Mouse (Mus musculus): Measurements from ENCODE around the gene Ptprcap. TPM values are rescaled to one million over a fixed set of nuclear protein-coding genes. Genes with fewer than 3 reads are reported as not detected.

Ptprcap gene
- polyA plus RNA-seq, 1 experiment, result 20.0 TPM

DNA sequence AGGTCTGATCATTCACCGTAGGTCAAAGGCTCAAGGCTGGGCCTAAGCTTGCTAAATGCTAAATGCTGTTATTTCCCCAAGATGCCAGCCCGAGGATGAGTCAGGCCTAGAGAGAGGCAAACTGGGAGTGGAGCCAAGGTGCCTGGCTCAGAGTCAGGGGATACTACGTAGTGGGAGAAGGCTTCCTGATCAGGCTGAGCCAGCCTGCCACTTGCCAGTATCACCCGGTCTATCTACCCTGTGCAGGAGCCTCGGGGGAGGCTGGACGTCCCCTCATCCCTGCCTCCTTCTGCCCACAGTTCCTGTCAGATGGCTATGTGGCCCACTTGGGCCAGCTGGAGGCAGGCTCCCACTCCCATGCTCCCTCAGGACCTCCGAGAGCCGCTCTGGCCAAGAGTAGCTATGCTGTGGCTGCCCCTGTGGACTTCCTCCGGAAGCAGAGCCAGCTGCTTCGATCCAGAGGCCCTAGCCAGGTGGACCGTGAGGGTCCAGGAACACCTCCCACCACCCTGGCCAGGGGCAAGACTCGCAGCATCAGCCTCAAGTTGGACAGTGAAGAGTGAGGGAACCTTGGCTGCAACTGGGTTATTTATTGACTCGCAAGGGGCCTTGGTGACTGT, 40.1 kb upstream of the Ptprcap start:
- no peak overlapping the region for H3K4me3 ChIP-seq (ENCODE audit: insufficient read depth, low read depth, low read length)
- peaks cover 19% of the 10 kb centered on the region for H3K4me1 ChIP-seq (ENCODE audit: control insufficient read depth, insufficient read depth, low read length)
- WGBS, result 14% methylated on average over 13 of the region's 13 CpGs
- TF ChIP-seq POLR2A (IDR thresholded peaks at IDR 0.05; ENCODE audit: low read depth, low read length), result no peak
- TF ChIP-seq CTCF (conservative IDR thresholded peaks at IDR 0.05; ENCODE audit: insufficient read depth, insufficient read length, low read depth, low read length), result no peak
- H3K27ac ChIP-seq (ENCODE audit: insufficient read depth, low read depth, low read length), result peak overlapping the region; percentile 65
- no peaks in the 10 kb centered on the region for H3K27me3 ChIP-seq (replicated peaks; ENCODE audit: control insufficient read depth, insufficient read depth, low read length)
- H3K36me3 ChIP-seq (ENCODE audit: control insufficient read depth, insufficient read depth, low read length), result no peaks in the 10 kb centered on the region
- DNase-seq, result peak; percentile 92

DNA sequence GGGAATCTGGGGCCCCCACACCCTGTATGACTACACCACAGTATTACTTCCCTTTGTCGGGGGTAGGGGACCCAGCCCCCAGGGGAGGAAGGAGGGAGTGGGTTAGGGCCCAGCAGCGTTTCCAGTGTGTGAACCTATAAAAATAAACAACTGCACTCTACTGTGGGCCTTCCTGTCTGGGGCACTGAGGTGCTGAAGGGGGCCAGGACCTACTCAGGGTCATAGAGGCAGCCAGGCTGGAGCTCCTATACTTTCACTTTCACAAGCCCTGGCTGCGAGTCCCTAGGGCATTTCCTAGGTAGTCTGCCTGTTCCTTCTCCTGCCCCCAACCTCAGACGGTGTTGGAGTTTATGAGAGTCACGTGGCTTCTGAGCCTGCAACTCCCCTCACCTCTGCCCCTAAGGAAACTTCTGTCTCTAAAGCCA, 39.6 kb upstream of the Ptprcap start:
- WGBS, result 9% methylated on average over 5 of the region's 5 CpGs
- Histone ChIP-seq H3K36me3 (ENCODE audit: control insufficient read depth, insufficient read depth, low read length) (no peaks in the 10 kb centered on the region), H3K27me3 (replicated peaks; ENCODE audit: control insufficient read depth, insufficient read depth, low read length) (no peaks in the 10 kb centered on the region), H3K27ac (ENCODE audit: insufficient read depth, low read depth, low read length) (peak overlapping the region; percentile 65), H3K4me1 (ENCODE audit: control insufficient read depth, insufficient read depth, low read length) (peaks cover 19% of the 10 kb centered on the region), H3K4me3 (ENCODE audit: insufficient read depth, low read depth, low read length) (no peak overlapping the region)
- DNase-seq, result peak; percentile 66
- TF ChIP-seq POLR2A (IDR thresholded peaks at IDR 0.05; ENCODE audit: low read depth, low read length), result no peak
- no peak for TF ChIP-seq CTCF (conservative IDR thresholded peaks at IDR 0.05; ENCODE audit: insufficient read depth, insufficient read length, low read depth, low read length)

DNA sequence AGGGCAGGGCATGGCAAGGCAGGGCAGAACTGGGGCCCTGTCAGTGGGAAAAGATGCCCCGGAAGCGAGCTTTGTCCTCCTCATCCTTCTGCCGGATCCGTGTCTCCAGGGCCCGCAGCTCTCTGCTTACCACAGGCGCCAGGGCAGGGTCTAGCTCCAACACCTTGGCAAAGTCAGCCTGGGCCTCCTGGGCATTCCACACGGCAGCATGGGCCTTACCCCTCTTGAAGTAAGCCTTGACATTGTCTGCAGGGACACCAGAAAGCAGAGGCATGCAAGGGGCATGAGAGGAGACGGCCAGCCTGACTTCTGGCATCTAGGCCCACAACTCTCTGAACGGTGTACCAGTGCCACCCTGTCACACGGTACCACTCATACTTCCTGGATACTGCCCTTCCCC, 38.9 kb upstream of the Ptprcap start:
- no peak for TF ChIP-seq POLR2A (IDR thresholded peaks at IDR 0.05; ENCODE audit: low read depth, low read length)
- no peak for TF ChIP-seq CTCF (conservative IDR thresholded peaks at IDR 0.05; ENCODE audit: insufficient read depth, insufficient read length, low read depth, low read length)
- WGBS, result 82% methylated on average over 10 of the region's 10 CpGs
- peaks cover 19% of the 10 kb centered on the region for H3K4me1 ChIP-seq (ENCODE audit: control insufficient read depth, insufficient read depth, low read length)
- no peak for DNase-seq
- no peaks in the 10 kb centered on the region for H3K36me3 ChIP-seq (ENCODE audit: control insufficient read depth, insufficient read depth, low read length)
- H3K4me3 ChIP-seq (ENCODE audit: insufficient read depth, low read depth, low read length), result no peak overlapping the region
- no peaks in the 10 kb centered on the region for H3K27me3 ChIP-seq (replicated peaks; ENCODE audit: control insufficient read depth, insufficient read depth, low read length)
- H3K27ac ChIP-seq (ENCODE audit: insufficient read depth, low read depth, low read length), result no peak overlapping the region

DNA sequence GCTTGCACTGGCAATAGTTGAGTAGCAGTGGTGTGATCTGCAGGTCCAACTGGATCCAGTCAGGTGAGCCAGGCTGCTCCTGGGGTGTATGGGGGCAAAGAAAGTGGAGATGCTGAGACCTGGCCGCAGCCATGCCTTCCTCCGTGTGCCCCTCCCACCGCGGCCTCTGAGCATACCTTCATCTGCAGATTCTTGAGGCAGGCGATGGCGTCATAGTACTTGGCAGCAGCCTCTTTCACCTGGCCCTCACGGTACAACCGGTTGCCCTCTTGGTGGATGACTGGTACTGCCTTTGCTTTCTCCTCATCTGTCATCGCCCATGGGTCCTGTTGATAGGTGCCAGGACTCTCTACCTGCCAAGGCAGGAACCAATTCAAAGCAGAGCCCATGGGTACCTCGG, 38.3 kb upstream of the Ptprcap start:
- no peaks in the 10 kb centered on the region for H3K27me3 ChIP-seq (replicated peaks; ENCODE audit: control insufficient read depth, insufficient read depth, low read length)
- no peak overlapping the region for H3K27ac ChIP-seq (ENCODE audit: insufficient read depth, low read depth, low read length)
- H3K36me3 ChIP-seq (ENCODE audit: control insufficient read depth, insufficient read depth, low read length), result no peaks in the 10 kb centered on the region
- H3K4me3 ChIP-seq (ENCODE audit: insufficient read depth, low read depth, low read length), result no peak overlapping the region
- WGBS, result 97% methylated on average over 10 of the region's 10 CpGs
- DNase-seq, result no peak
- peaks cover 19% of the 10 kb centered on the region for H3K4me1 ChIP-seq (ENCODE audit: control insufficient read depth, insufficient read depth, low read length)
- TF ChIP-seq CTCF (conservative IDR thresholded peaks at IDR 0.05; ENCODE audit: insufficient read depth, insufficient read length, low read depth, low read length) (no peak), POLR2A (IDR thresholded peaks at IDR 0.05; ENCODE audit: low read depth, low read length) (no peak)

DNA sequence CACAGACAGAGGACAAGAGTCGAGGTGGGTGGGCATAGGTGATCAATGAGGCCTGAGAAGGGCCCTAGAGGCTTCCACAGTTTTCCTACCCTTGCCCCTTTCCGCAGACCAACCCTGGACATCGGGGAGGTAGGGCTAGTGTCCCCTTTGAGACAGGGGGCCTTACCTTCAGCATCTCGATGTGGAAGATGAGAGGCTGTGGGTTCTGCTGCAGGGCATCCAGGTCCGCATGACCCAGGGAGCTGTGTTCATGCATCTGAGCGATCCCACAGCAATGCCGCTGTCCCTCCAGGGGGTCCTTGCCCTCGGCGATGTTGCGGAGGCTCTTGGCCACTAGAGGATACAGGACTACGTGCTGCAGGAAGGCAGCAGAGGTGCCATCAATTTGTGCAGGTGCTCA, 37.6 kb upstream of the Ptprcap start:
- no peak for DNase-seq
- TF ChIP-seq POLR2A (IDR thresholded peaks at IDR 0.05; ENCODE audit: low read depth, low read length) (no peak), CTCF (conservative IDR thresholded peaks at IDR 0.05; ENCODE audit: insufficient read depth, insufficient read length, low read depth, low read length) (no peak)
- H3K27ac ChIP-seq (ENCODE audit: insufficient read depth, low read depth, low read length), result no peak overlapping the region
- no peaks in the 10 kb centered on the region for H3K27me3 ChIP-seq (replicated peaks; ENCODE audit: control insufficient read depth, insufficient read depth, low read length)
- H3K4me1 ChIP-seq (ENCODE audit: control insufficient read depth, insufficient read depth, low read length), result peaks cover 24% of the 10 kb centered on the region
- H3K4me3 ChIP-seq (ENCODE audit: insufficient read depth, low read depth, low read length), result no peak overlapping the region
- 89% methylated on average over 11 of the region's 11 CpGs for WGBS
- H3K36me3 ChIP-seq (ENCODE audit: control insufficient read depth, insufficient read depth, low read length), result no peaks in the 10 kb centered on the region

DNA sequence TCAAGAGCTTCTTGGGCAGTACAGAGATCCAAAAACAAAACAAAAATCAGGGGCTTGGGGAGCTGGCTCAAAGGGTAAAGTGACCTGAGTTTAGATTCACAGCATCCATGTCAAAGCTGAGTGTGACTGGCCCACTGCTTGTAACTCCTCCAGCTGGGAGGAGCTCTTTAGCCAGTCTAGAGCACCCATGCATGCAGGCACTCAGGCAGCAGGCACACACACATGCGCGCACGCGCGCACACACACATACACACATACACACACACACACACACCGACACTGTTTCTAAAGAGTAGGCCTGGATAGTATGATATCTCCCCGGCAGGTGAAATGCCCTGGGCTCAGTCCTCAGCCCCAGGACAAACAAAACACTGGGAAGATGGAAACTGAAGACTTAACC, 36.4 kb upstream of the Ptprcap start:
- no peak for DNase-seq
- Histone ChIP-seq H3K27me3 (replicated peaks; ENCODE audit: control insufficient read depth, insufficient read depth, low read length) (no peaks in the 10 kb centered on the region), H3K27ac (ENCODE audit: insufficient read depth, low read depth, low read length) (no peak overlapping the region), H3K4me3 (ENCODE audit: insufficient read depth, low read depth, low read length) (no peak overlapping the region), H3K36me3 (ENCODE audit: control insufficient read depth, insufficient read depth, low read length) (no peaks in the 10 kb centered on the region), H3K4me1 (ENCODE audit: control insufficient read depth, insufficient read depth, low read length) (peaks cover 24% of the 10 kb centered on the region)
- WGBS, result 59% methylated on average over 7 of the region's 7 CpGs
- TF ChIP-seq CTCF (conservative IDR thresholded peaks at IDR 0.05; ENCODE audit: insufficient read depth, insufficient read length, low read depth, low read length) (no peak), POLR2A (IDR thresholded peaks at IDR 0.05; ENCODE audit: low read depth, low read length) (no peak)

DNA sequence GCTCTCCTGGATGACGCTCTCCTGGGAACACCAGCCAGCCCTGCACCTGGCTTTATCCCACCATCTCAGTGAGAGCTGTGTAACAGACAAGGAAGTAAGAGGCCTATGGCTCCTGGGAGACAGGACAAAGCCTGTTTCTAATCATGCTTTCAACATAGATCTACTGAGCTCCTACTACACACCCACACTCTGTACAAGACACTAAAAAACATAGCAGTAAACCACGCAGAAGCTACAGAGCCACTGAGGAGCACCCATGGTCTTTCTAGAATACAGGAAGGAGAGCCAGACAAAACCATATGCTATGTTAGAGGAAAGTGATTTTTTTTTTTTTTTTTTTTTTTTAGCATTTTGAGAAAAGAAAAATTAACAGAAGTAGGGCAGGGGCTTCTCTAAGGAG, 35.1 kb upstream of the Ptprcap start:
- Histone ChIP-seq H3K4me1 (ENCODE audit: control insufficient read depth, insufficient read depth, low read length) (peaks cover 15% of the 10 kb centered on the region), H3K27me3 (replicated peaks; ENCODE audit: control insufficient read depth, insufficient read depth, low read length) (no peaks in the 10 kb centered on the region), H3K27ac (ENCODE audit: insufficient read depth, low read depth, low read length) (no peak overlapping the region), H3K36me3 (ENCODE audit: control insufficient read depth, insufficient read depth, low read length) (no peaks in the 10 kb centered on the region), H3K4me3 (ENCODE audit: insufficient read depth, low read depth, low read length) (no peak overlapping the region)
- no peak for DNase-seq
- 99% methylated on average over 2 of the region's 2 CpGs for WGBS
- TF ChIP-seq POLR2A (IDR thresholded peaks at IDR 0.05; ENCODE audit: low read depth, low read length) (no peak), CTCF (conservative IDR thresholded peaks at IDR 0.05; ENCODE audit: insufficient read depth, insufficient read length, low read depth, low read length) (no peak)
